Mouse (Mus musculus) 3134 (cell line): ENCODE measurements around the gene Avil.

Source experiments
- DNase-seq: peaks from one replicate; pipeline ENCODE4 v3.0.0-alpha.2; 2011; ENCODE audit warnings: low spot score; ENCODE audit not compliant: insufficient read length; ENCODE audit errors: extremely low read depth

Gene Avil

DNA sequence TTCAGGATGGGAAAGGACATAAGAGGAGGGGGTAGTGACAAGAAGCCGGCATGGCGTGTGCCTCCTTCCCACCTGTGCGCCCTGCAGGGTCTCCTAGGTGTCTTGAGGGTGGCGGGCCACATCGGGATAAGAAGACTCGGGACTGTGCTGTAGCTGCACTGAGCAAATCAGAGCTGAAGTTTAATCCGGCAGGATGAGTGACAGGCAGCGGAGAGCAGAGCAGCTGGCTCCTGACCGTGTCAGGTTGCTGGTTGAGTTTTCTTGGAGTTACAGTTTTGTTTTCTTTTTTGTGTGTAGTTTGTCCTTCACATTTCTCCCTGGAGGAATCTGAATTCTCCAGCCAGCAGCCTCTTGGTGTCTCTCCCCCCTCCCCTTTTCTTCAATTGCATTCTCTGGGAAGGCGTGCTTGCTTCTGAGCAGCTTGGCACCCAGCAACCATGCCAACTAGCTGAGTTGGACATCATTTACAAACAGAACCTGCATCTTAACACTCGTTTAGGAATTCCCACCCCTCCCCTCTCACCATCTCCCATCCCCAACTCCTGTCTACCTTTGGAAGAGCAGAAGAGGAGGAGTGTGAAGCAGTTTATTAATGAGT lies 19.5 kb upstream of the Avil start:
- no peak for DNase-seq

DNA sequence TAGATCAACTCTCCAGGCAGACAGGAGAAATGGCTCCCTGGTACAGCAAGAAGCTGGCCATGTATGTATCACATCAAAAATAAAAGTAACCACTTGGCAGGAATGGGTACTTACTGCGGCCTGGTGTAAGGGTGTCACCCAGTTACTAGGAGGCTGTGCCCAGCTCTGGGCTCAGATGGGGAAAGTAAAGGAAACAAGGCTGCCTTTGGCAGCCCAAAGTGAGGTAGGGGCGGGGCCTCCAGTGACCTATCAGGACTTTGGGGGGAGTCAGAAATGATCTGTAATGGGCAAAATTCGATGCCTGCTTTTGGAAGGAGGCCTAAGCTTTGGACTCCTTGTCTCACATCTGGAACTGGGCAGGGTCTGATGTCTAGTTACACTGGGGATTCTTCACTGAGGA lies 18.8 kb upstream of the Avil start:
- DNase-seq, result no peak

DNA sequence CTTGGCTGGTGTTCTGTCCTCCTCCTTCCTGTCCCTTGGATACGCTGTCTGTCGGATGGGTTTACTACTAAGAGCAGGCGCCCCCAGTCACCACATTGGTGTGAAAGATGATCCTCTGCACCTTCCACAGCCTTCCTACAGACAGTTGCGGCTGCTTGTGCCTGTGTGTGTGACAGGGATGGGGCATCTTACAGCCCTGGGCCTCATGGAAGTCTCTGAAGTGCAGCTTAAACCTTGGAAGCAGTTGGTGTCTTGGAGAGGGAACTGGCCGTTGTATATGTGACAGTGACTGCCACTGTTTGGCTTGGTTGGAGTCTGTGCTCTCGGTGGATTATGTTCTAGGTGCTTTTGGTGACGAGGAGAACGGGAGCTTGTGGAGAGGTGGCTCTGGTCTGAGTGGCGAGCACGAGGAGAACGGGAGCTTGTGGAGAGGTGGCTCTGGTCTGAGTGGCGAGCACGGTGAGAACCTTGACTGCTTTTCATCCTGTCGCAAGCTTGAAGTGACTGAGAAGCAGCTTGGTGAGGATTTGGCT lies 17.2 kb upstream of the Avil start:
- DNase-seq, result no peak

DNA sequence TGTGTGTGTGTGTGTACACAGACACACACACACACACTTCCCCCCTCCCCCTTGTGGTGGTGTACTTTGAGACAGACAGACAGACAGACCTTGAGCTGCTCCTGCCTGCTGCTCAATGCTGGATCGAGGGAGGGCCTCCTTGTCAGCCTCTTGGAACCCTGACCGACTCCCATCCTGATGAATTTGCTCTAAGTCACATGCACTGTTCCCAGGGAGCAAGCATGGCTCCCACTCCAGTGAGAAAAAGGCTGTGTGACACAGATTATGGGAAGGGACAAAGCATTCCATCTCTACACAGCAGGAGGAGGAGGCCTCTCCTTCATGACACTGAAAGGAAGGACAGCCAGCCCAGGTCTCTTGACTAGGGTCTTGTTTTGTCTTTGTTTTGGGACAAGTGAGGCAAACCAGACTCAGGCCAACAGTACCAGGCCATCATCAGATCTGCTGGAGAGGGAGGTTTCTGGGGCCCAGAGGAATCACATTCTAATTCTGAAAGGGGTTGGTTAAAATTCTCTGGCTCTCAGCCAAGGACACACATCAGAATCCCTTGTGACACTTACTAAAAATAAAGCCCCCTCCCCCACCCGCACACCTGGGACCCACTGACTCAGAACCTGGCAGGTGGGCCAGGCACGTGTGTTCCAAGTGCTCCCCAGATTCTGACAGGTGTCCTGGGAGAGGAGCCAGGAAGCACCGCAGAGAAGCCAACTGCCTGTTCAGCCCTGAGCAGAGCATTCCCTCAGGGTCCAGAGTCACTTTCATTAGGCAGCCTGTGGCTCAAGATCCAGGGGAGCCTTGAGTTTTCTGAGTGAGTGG lies 16.1 kb upstream of the Avil start:
- peak; percentile 57 for DNase-seq

DNA sequence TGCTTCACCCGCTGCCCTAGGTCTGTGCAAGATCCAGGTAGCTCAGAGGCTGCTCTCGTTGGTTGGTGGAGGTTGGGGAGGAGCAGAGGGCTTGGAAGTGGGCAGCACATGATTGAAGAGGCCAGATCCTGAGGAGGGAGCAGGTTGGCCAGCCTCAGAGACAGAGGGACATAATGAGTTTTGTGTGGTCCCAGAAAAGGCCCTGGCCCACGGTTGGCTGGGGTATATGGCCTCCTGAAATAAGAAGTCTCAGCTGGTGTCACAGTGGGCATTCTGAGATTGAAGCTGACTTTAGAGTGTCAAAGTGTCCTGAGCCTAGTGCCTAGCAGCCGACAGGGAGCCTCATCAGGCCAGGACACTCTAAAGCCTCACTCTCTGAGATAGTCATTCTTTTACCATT lies 15.4 kb upstream of the Avil start:
- no peak for DNase-seq

DNA sequence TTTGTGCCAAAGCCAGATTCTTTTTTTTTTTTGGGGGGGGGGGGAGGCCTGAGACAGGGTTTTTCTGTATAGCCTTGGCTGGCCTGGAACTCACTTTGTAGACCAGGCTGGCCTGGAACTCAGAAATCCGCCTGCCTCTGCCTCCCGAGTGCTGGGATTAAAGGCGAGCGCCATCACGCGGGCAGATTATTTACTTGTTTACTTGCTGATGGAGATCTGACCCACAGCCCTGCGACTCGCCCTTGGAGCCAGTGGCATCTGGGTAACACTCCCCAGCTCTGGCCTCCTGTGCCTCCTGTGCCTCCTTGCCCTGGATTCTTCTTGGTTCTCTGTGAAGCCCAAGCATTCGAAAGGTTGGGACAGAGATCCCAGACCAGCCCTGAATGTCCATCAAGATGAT lies 14.9 kb upstream of the Avil start:
- DNase-seq, result no peak

DNA sequence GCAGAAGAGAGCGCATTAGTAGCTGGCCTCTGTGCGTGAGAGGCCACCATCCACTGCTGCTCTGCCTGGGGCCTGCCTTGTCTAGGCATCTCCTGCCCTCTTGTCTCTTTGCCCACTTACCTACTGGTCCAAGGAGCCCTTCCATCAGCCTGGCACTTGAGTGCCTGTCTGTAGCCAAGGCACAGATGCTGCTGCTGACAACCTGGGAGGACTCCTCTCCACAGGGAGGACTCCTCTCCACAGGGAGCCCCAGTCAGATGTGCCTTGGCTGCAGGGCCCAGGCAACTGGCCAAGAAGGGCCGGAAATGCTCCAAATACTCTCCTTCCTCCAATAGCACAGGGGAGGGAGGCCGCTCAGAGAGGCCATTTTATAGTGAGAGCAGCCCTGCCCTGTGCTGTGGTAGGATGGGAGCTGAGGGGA lies 14.0 kb upstream of the Avil start:
- peak; percentile 56 for DNase-seq

DNA sequence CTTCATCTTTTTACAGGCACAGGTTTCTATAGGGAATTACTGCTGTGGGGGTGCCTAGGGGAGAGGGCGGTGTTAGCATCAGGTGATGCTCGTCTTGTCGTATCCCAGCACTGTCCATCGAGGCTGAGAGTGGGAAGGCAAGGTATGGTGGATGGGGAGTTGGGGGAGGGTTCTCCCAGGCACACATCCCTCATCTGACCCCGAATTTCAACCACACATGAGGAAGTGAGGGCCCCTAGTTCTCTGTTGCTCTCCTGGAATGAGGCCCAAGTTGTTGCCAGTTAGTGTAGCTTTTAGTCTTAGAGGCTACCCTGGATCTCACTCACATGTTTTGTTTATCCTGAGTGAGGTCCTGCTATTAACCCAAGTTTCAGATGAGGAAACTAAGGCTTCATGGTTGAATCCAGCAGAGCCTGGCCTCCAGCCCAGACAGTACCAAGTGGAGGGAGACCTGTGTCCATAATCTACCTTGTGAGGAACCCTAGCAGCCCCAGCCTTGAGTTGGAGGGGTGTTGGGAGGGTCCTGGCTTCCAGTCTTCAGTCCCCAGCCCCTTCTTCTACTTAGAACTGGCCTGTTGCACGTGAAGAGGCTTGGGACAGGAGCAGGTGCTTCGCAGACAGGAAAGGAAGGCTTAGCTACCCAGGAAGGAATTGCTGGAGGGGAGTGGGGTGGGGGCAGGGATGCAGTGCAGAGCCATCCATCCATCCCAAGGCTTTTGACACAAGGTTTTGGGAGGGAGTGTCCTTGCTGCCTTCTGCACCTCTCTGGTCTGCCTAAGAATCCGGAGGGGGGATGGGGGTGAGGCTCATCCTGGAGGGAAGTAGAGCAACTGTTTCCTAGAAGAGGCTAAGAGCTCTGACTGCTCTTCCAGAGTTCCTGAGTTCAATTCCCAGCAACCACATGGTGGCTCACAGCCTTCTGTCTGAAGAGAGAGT lies 13.1 kb upstream of the Avil start:
- DNase-seq, result no peak

DNA sequence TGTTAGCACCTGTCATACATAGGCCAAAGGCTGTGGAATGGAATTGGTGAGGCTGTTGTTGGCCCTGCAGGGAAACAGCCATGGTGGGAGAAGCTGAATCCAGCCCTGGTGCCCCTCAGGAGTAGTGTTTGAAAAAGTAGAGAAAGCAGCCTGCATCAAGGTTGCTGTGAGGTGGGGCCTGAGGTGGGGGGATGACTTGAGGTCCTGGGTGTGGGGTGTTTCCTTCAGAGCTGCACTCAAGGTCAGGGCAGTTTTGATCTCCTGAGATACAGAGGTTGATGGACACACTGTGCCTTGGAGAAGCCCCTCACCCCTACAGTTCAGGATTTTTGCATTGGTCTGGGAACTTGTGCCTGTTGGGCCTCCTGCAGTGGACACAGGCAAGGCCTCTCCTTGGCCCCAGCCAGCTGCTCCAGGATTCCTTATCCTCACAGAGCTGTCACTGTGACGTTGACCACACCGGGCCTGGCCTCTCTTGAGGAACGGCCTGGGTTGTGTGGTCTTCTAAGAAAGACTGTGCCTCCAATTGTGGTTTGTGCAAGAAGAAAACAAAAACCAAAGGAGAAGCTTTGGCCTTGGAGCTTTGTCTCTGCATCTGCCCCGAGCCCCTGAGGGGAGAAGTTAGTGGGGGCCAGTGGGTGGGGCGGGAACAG lies 11.9 kb upstream of the Avil start:
- no peak for DNase-seq

DNA sequence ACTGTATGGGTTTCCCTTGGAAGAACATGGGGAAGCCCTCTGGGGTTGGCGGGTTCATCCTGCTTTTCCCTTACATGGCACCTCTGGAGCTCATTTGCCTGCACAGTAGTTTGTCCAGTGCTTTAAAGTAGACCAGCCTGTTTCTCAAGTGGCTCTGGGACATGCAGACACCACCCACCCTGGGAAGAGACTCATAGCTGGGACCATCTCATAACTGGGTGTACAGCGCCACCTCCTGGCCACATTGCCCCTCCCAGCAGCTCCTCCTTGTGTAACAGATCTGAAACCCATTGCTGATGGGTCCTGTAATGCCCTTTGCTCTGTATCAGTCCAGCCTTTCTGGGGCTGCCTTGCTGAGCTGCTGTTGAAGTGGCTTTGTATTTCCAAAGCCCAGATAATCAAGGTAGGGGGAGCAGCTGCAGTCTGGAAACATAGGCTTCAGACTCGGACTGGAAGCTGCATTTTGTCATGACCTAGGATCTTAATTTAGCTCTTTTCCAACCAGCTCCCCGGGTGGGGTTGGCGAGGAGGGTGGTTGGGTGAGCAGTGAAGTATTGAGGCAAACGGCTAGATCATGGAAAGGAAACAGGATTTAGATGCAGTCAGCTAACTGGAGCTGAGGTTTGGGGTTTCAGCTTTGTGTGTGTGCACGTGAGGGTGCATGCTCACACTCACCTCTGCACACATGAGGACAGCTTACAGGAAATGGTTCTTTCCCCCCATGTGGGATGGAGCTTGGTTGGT lies 10.0 kb upstream of the Avil start:
- peak; percentile 70 for DNase-seq

DNA sequence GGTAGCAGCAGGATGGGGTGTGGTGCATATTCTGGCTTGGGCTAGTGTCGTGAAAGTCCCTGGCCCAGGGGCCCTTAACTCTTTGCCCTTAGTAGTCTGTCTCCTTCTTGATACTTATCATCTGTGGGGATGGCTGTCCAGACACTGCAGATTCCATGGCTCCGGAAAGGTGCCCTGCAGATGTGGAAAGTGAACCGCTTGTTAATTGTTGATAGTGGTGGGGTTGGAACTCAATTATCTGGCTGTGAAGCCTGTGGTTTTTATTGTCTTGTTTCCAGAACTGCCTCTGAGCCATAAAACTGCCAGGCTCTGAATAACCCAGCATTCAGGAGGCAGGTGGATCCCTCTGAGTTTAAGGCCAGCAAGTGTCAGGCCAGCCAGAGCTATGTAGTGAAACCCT lies 8.8 kb upstream of the Avil start:
- DNase-seq, result no peak

DNA sequence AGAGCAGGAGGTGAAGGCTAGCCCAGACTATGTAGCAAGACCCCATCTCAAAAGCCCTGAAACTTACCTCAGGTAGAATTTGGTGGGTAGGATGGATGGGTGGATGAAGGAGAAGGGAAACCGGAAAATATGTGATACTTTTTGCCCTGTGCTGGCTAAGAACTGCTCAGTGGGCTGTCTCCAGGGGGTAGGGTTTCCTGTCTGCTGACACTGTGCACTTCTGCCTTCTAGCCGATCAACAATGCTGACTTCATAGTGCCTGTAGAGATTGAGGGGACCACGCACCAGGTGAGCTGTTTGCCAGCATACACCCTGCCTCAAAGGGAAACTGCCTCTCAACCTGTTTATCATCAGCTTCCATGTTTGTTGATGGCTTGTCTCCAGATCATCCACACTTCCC lies 6.9 kb upstream of the Avil start:
- DNase-seq, result no peak

DNA sequence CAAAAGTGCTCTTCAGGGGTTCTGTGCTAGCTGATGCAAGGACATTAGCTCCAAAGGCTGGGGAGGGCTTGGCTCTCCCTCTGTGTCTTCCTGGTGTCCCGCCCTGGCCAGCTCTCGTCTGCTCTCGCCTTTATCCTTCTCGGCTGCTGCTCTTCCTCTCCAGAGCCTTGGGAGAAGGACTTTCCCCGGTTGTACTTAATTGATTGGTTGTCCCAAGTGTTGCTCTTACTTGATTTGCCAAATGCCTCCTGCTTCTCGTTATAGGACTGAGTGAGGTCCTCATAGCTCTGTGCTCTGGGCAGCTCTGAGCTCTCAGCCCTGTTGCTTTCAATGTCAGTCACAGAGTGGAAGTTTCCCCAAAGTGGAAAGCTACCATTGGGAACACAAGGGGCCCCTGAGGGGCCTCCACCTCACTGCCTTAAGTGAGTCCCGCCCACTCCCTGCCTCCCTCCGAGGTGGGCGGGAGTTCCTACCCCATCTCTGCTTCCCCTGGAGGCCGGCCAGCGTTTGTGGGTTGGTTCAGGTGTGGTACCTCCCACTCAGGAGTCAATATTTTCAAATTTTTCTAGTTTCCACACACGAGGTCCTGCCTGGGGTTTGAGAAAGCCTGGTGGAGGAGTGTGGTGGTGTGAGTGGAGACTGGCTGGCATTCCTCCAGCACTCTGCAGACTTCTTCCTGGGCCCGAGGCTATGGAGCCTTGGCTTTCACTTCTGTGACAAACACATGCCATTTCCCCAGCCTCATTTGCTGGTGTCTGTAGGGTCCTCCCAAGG lies 3.0 kb upstream of the Avil start:
- no peak for DNase-seq

DNA sequence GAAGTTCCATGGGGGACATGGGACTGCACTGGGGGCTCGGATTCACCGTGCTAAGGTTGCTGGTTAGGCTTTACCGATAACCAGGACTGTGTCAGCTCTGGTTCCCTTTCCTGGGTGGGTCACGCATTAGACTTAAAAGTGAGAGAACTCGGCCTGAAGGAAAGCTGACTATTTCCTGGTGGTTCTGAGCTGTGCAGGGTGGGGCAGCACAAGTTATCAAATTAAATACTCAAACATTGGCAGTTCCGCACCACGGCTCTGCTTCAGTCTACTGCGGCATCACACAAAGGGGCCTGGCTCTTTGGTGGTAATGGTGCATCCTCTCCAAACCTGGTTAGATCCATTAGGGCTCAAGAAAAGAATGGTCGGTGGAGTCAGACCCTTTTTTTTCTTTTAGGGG lies 788 bp downstream of the Avil start:
- no peak for DNase-seq

DNA sequence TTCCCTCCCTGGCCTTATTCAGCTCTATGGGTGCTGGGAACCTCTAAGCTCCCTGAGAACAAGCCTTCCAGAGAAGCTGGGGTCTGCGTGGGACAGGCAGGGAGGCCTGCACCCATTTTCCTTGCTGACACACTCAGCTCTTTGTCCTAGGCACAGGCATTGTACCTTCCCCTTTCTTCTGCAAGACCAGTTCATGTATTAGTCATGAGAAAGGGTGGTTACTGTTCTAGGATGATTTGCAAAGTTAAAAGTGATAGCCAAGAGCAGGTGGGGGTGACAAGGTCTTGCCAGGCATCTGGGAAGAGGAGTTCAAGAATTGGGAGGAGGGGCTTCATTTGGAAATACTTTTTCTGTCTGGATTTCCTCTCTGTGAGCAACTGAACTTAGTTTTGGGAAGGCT lies 1.5 kb downstream of the Avil start:
- no peak for DNase-seq

DNA sequence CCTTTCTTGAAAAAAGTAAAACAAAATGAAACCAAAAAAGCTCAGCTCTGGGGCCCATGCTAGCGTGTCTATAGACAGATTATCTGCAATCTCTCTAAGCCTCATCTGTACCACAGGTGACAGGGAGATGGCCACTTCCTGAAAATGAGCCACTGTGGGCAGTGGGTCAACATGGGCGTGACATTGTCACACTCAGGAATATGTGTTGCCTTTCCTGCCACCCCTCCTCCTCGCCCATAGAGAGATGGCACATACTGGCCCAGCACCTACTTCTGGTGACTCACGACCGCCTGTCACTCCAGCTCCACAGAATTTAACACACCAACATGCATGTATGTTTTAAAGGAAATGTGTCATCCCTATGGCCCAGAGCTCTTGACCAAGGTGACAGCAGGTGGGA lies 2.3 kb downstream of the Avil start:
- no peak for DNase-seq

DNA sequence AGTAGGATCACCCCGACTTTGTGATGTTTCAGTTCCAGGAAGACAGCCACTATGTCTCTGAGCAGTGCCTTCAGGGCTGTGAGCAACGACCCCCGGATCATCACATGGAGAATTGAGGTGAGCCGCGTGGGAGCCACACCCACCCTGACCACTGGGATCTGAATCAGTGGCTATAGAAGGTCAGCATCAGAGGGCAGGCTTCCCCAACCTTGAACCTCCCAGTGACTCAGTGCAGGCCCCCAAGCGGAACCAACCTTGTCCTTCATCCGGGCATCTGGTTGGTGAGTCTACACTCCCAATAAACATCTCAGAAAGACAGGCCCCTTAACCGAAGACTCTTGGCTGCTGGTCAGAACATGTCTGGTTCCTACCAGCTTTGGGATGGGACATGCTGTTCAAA lies 2.8 kb downstream of the Avil start:
- no peak for DNase-seq

DNA sequence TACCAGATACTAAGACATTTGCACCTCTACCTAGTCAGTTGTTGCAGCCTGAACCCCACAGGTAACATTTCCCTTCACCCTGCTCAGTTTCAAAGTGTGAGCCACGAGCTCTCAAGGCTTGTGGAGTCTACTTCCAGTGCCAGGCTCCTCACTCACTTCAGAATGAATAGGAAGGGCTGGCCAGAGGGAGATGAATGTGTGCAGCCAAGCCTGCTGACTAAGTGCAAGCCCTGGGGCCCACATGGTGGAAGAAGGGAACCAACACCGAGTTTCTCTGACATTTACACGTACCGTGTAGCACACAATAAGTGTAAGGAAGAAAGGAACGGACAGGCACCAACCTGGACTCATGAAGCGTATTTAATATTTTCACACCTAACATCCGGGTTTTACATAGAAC lies 3.3 kb downstream of the Avil start:
- DNase-seq, result no peak

DNA sequence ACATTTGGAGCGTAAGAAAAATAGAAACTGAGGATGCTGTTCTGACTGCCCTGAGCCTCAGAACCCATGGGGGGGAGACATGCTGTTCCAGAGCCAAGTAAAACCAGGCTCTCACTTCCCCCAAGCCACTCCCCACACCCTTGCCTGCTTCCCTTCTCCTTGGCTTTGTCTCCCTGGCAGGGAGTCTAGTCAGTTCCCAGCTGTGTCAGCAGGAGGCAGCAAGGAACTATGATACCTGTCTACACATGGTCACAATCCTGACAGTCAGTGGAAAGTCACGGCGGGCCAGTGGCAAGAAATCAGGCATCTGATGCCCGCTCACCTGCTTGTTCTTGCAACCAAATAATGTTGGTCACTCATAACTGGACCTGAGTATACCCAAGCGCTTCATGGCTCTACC lies 16.0 kb downstream of the Avil start:
- DNase-seq, result no peak
